In genomic region chr12:5119726-5120125, GRCm38 (mm10) we compare ENCODE assay signal across 8 mouse cellular contexts.
A peak's percentile ranks its signal among the peaks of the same experiment; 100 is the strongest.
DNase-seq lines count a peak whose midpoint lies in the region; ATAC-seq and TF ChIP-seq lines count a peak whose summit lies in the region.

No protein-coding gene starts in this region.

- intact Hi-C loops in left cerebral cortex, postnatal 14 days (cut with DNase I), result no loop called here

- H3K27me3 ChIP-seq in embryonic facial prominence, embryonic 11.5 days (ENCODE audit: control insufficient read depth, insufficient read depth, low read length), result no peaks in the 10 kb centered on the region
- H3K27me3 ChIP-seq in intestine, postnatal 0 days (replicated peaks; ENCODE audit: control insufficient read depth, insufficient read depth, low read length), result no peaks in the 10 kb centered on the region

- 17% methylated on average over 15 of the region's 15 CpGs for WGBS in embryonic facial prominence, embryonic 11.5 days
- WGBS in intestine, postnatal 0 days, result 14% methylated on average over 15 of the region's 15 CpGs

- no peak overlapping the region for H3K27ac ChIP-seq in embryonic facial prominence, embryonic 11.5 days (replicated peaks; ENCODE audit: low read depth, low read length)
- no peak overlapping the region for H3K27ac ChIP-seq in intestine, postnatal 0 days (ENCODE audit: low read depth, low read length)

- peak; percentile 85 for ATAC-seq in embryonic facial prominence, embryonic 11.5 days (replicated peaks; ENCODE audit: insufficient number of reproducible peaks, low FRiP score, low TSS enrichment, low read depth)
- peak; percentile 48 for ATAC-seq in granulocyte monocyte progenitor cell, adult 5-6 weeks (replicated peaks; ENCODE audit: poor library complexity, severe bottlenecking)
- peak; percentile 93 for ATAC-seq in intestine, postnatal 0 days

- no peaks in the 10 kb centered on the region for H3K4me1 ChIP-seq in embryonic facial prominence, embryonic 11.5 days (ENCODE audit: control insufficient read depth, insufficient read depth, low read length)
- H3K4me1 ChIP-seq in intestine, postnatal 0 days (replicated peaks; ENCODE audit: control insufficient read depth, insufficient read depth, low read length), result no peaks in the 10 kb centered on the region; the same call in 1 of the 2 replicates

- H3K36me3 ChIP-seq in embryonic facial prominence, embryonic 11.5 days (replicated peaks; ENCODE audit: control insufficient read depth, insufficient read depth, low read depth, low read length), result no peaks in the 10 kb centered on the region
- H3K36me3 ChIP-seq in intestine, postnatal 0 days (ENCODE audit: control insufficient read depth, insufficient read depth), result no peaks in the 10 kb centered on the region

- DNase-seq in adrenal gland, postnatal 14 days, result peak; percentile 96
- DNase-seq in embryonic facial prominence, embryonic 11.5 days (ENCODE audit: low spot score), result peak; percentile 79
- DNase-seq in left cerebral cortex, postnatal 14 days (ENCODE audit: low spot score in 2 of 2), result peak; percentile 96 to 97
- peak; percentile 94 for DNase-seq in mesoderm, embryonic 11.5 days (ENCODE audit: low read depth, low spot score)
- peak; percentile 96 for DNase-seq in right cerebral cortex, postnatal 36 days (ENCODE audit: low spot score in 2 of 2)
- DNase-seq in yolk sac, embryonic 10.5 days (ENCODE audit: low spot score), result peak; percentile 90

- no peak overlapping the region for H3K9ac ChIP-seq in embryonic facial prominence, embryonic 11.5 days (replicated peaks; ENCODE audit: low read length)
- H3K9ac ChIP-seq in intestine, postnatal 0 days (ENCODE audit: low read depth, low read length), result no peak overlapping the region

- no peak for TF ChIP-seq CTCF in intestine, postnatal 0 days (IDR thresholded peaks at IDR 0.05; ENCODE audit: low read depth)

- H3K4me2 ChIP-seq in embryonic facial prominence, embryonic 11.5 days (ENCODE audit: low read depth, low read length), result peak overlapping the region; percentile 15
- peak overlapping the region; percentile 54 for H3K4me2 ChIP-seq in intestine, postnatal 0 days (replicated peaks; ENCODE audit: low read depth)

- 0 out of 2 replicates have a peak overlapping the region, but pooled peaks have one; percentile 13 for H3K4me3 ChIP-seq in embryonic facial prominence, embryonic 11.5 days (ENCODE audit: low read depth, low read length)
- peak overlapping the region; percentile 23 for H3K4me3 ChIP-seq in intestine, postnatal 0 days (ENCODE audit: low read depth, low read length)

- no peaks in the 10 kb centered on the region for H3K9me3 ChIP-seq in embryonic facial prominence, embryonic 11.5 days (replicated peaks; ENCODE audit: control insufficient read depth, low read length)
- H3K9me3 ChIP-seq in intestine, postnatal 0 days (ENCODE audit: control insufficient read depth), result no peaks in the 10 kb centered on the region
